Mouse (Mus musculus): ENCODE data around the gene Mast3. TPM values are rescaled to one million over a fixed set of nuclear protein-coding genes. Genes with fewer than 3 reads are reported as not detected.

Gene Mast3
- polyA plus RNA-seq, 1 experiment: 31.7 TPM

GRCm38 (mm10) chr8:70748246-70749096 is 56.4 kb downstream of the Mast3 start:
- H3K4me3 ChIP-seq: no peak overlapping the region
- no peak overlapping the region for H3ac ChIP-seq (ENCODE audit: control insufficient read depth, insufficient read length)
- no peak overlapping the region for H3K4me2 ChIP-seq (ENCODE audit: low read depth)
- TF ChIP-seq MYOG (IDR thresholded peaks at IDR 0.05; ENCODE audit: control insufficient read depth in 1 of 3, insufficient read depth in 1 of 3, insufficient read length in 2 of 3, low read depth in 2 of 3) (no peak), TCF3 (IDR thresholded peaks at IDR 0.05; ENCODE audit: insufficient read length, low read depth) (no peak), TCF12 (IDR thresholded peaks at IDR 0.05; ENCODE audit: insufficient read depth, poor library complexity, severe bottlenecking) (no peak), USF1 (IDR thresholded peaks at IDR 0.05; ENCODE audit: low read depth) (no peak), MAX (IDR thresholded peaks at IDR 0.05; ENCODE audit: low read depth) (no peak)
- H3K36me3 ChIP-seq (ENCODE audit: control insufficient read depth, insufficient read depth): no peaks in the 10 kb centered on the region
- peaks cover 29% of the 10 kb centered on the region for H3K27me3 ChIP-seq (ENCODE audit: control insufficient read depth, insufficient read depth, insufficient read length)
- no peaks in the 10 kb centered on the region for H3K79me2 ChIP-seq (ENCODE audit: control insufficient read depth, insufficient read depth)

- H3ac ChIP-seq (ENCODE audit: control insufficient read depth, insufficient read length): no peak overlapping the region
- no peaks in the 10 kb centered on the region for H3K79me2 ChIP-seq (ENCODE audit: control insufficient read depth, insufficient read depth)
- TF ChIP-seq MYOG (IDR thresholded peaks at IDR 0.05; ENCODE audit: control insufficient read depth in 1 of 3, insufficient read depth in 1 of 3, insufficient read length in 2 of 3, low read depth in 2 of 3): peak in 1 of 3 experiments; percentile 1
- TF ChIP-seq MYOD1 (IDR thresholded peaks at IDR 0.05; ENCODE audit: control insufficient read depth in 1 of 3, insufficient read length in 2 of 3, low read depth in 2 of 3): peak in 2 of 3 experiments; percentile 22 to 42
- TF ChIP-seq E2F4 (IDR thresholded peaks at IDR 0.05; ENCODE audit: insufficient read depth): no peak
- H3K36me3 ChIP-seq (ENCODE audit: control insufficient read depth, insufficient read depth): no peaks in the 10 kb centered on the region
- no peak overlapping the region for H3K4me2 ChIP-seq (ENCODE audit: low read depth)
- H3K4me3 ChIP-seq: no peak overlapping the region
- H3K27me3 ChIP-seq (ENCODE audit: control insufficient read depth, insufficient read depth, insufficient read length): peaks cover 40% of the 10 kb centered on the region
Observed at GRCm38 (mm10) chr8:70747211-70747890, 57.5 kb downstream of the Mast3 start.

GRCm38 (mm10) chr8:70746676-70747075 is 58.2 kb downstream of the Mast3 start:
- Histone ChIP-seq H3K4me3 (no peak overlapping the region), H3K36me3 (ENCODE audit: control insufficient read depth, insufficient read depth) (no peaks in the 10 kb centered on the region), H3K4me2 (ENCODE audit: low read depth) (no peak overlapping the region), H3ac (ENCODE audit: control insufficient read depth, insufficient read length) (no peak overlapping the region), H3K27me3 (ENCODE audit: control insufficient read depth, insufficient read depth, insufficient read length) (peaks cover 41% of the 10 kb centered on the region), H3K79me2 (ENCODE audit: control insufficient read depth, insufficient read depth) (no peaks in the 10 kb centered on the region)
- no peak for TF ChIP-seq TCF3 (IDR thresholded peaks at IDR 0.05; ENCODE audit: insufficient read length, low read depth)

- H3K4me2 ChIP-seq (ENCODE audit: low read depth): no peak overlapping the region
- H3K79me2 ChIP-seq (ENCODE audit: control insufficient read depth, insufficient read depth): no peaks in the 10 kb centered on the region
- no peaks in the 10 kb centered on the region for H3K36me3 ChIP-seq (ENCODE audit: control insufficient read depth, insufficient read depth)
- no peak overlapping the region for H3ac ChIP-seq (ENCODE audit: control insufficient read depth, insufficient read length)
- TF ChIP-seq MYOD1 (IDR thresholded peaks at IDR 0.05; ENCODE audit: control insufficient read depth in 1 of 3, insufficient read length in 2 of 3, low read depth in 2 of 3): no peak
- TF ChIP-seq POLR2AphosphoS2 (IDR thresholded peaks at IDR 0.05; ENCODE audit: insufficient read length, low read depth): no peak
- TF ChIP-seq E2F4 (IDR thresholded peaks at IDR 0.05; ENCODE audit: insufficient read depth): no peak
- no peak for TF ChIP-seq SRF (IDR thresholded peaks at IDR 0.05; ENCODE audit: control insufficient read depth, insufficient read length, low read depth)
- TF ChIP-seq TCF12 (IDR thresholded peaks at IDR 0.05; ENCODE audit: insufficient read depth, poor library complexity, severe bottlenecking): no peak
- TF ChIP-seq USF1 (IDR thresholded peaks at IDR 0.05; ENCODE audit: low read depth): no peak
- TF ChIP-seq TCF3 (IDR thresholded peaks at IDR 0.05; ENCODE audit: insufficient read length, low read depth): no peak
- no peak for TF ChIP-seq POLR2A (IDR thresholded peaks at IDR 0.05; ENCODE audit: insufficient read length, low read depth)
- no peak for TF ChIP-seq CEBPB (IDR thresholded peaks at IDR 0.05; ENCODE audit: insufficient read depth, poor library complexity, severe bottlenecking)
- no peak for TF ChIP-seq MYOG (IDR thresholded peaks at IDR 0.05; ENCODE audit: control insufficient read depth in 1 of 3, insufficient read depth in 1 of 3, insufficient read length in 2 of 3, low read depth in 2 of 3)
- TF ChIP-seq MAX (IDR thresholded peaks at IDR 0.05; ENCODE audit: low read depth): no peak
- H3K4me3 ChIP-seq: no peak overlapping the region
- H3K27me3 ChIP-seq (ENCODE audit: control insufficient read depth, insufficient read depth, insufficient read length): peaks cover 41% of the 10 kb centered on the region
Observed at GRCm38 (mm10) chr8:70745691-70746220, 59.1 kb downstream of the Mast3 start.

- H3K4me3 ChIP-seq: no peak overlapping the region
- no peak overlapping the region for H3K4me2 ChIP-seq (ENCODE audit: low read depth)
Observed at GRCm38 (mm10) chr8:70744806-70745205, 60.0 kb downstream of the Mast3 start.

More at GRCm38 (mm10) chr8:70744806-70745205, 60.0 kb downstream of the Mast3 start:
- Histone ChIP-seq H3ac (ENCODE audit: control insufficient read depth, insufficient read length) (no peak overlapping the region), H3K79me2 (ENCODE audit: control insufficient read depth, insufficient read depth) (no peaks in the 10 kb centered on the region), H3K27me3 (ENCODE audit: control insufficient read depth, insufficient read depth, insufficient read length) (peaks cover 41% of the 10 kb centered on the region), H3K36me3 (ENCODE audit: control insufficient read depth, insufficient read depth) (no peaks in the 10 kb centered on the region)
- TF ChIP-seq POLR2AphosphoS2 (IDR thresholded peaks at IDR 0.05; ENCODE audit: insufficient read length, low read depth) (no peak), MYOD1 (IDR thresholded peaks at IDR 0.05; ENCODE audit: control insufficient read depth in 1 of 3, insufficient read length in 2 of 3, low read depth in 2 of 3) (no peak), TCF12 (IDR thresholded peaks at IDR 0.05; ENCODE audit: insufficient read depth, poor library complexity, severe bottlenecking) (no peak), MAX (IDR thresholded peaks at IDR 0.05; ENCODE audit: low read depth) (no peak), MYOG (IDR thresholded peaks at IDR 0.05; ENCODE audit: control insufficient read depth in 1 of 3, insufficient read depth in 1 of 3, insufficient read length in 2 of 3, low read depth in 2 of 3) (no peak), SRF (IDR thresholded peaks at IDR 0.05; ENCODE audit: control insufficient read depth, insufficient read length, low read depth) (no peak), POLR2A (IDR thresholded peaks at IDR 0.05; ENCODE audit: insufficient read length, low read depth) (no peak), E2F4 (IDR thresholded peaks at IDR 0.05; ENCODE audit: insufficient read depth) (no peak), REST (IDR thresholded peaks at IDR 0.05; ENCODE audit: insufficient read depth, insufficient read length) (no peak), USF1 (IDR thresholded peaks at IDR 0.05; ENCODE audit: low read depth) (no peak), TCF3 (IDR thresholded peaks at IDR 0.05; ENCODE audit: insufficient read length, low read depth) (no peak), CEBPB (IDR thresholded peaks at IDR 0.05; ENCODE audit: insufficient read depth, poor library complexity, severe bottlenecking) (no peak)

Data from myocyte (in vitro differentiated cells).